In the genomic region with DNA sequence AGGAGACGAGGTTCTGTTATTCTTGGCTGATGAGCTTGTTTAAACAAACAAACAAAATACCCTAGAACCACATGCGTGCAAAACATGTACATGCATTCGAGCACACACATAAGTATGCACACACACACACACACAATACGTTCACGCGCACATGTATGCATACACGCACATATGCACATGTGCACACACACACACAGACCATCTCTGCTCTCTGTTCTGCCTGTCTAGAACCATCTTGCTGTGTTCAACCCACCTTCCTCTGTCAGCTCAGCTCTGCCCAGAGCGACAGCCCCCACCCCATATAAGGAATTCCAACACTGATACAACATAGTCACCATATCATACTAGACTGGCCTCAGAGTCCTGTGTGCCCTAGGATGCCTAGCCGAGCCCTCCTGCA, we compare ENCODE assay signal across 11 mouse cellular contexts. TPM values are rescaled to one million over a fixed set of nuclear protein-coding genes. Genes with fewer than 3 reads are reported as not detected.
DNase-seq lines count a peak whose midpoint lies in the region; ATAC-seq and TF ChIP-seq lines count a peak whose summit lies in the region.
"Had no signal": no experiment of that assay in that cellular context is flagged by ENCODE, and none has a peak within 500 bp of the region (broad histone marks: within the 10 kb centered on the region; RNA-seq: fewer than 3 reads in every experiment).

No protein-coding gene starts in this region.

- peaks cover 52% of the 10 kb centered on the region for H3K4me1 ChIP-seq in heart, embryonic 15.5 days (replicated peaks)
- H3K4me1 ChIP-seq in heart, embryonic 10.5 days: peaks cover 40% of the 10 kb centered on the region
- H3K4me1 ChIP-seq in lung, embryonic 14.5 days (ENCODE audit: insufficient read depth): peaks cover 7% of the 10 kb centered on the region; the same call in 1 of the 2 replicates
- peaks cover 16% of the 10 kb centered on the region; the same call in 1 of the 2 replicates for H3K4me1 ChIP-seq in hindbrain, embryonic 14.5 days (replicated peaks; ENCODE audit: control insufficient read depth, insufficient read depth, low read length)

- H3K4me3 ChIP-seq in heart, embryonic 15.5 days: no peak overlapping the region
- no peak overlapping the region for H3K4me3 ChIP-seq in heart, embryonic 10.5 days
- H3K4me3 ChIP-seq in lung, embryonic 14.5 days (ENCODE audit: low read depth, low read length): no peak overlapping the region
- no peak overlapping the region for H3K4me3 ChIP-seq in hindbrain, embryonic 14.5 days (replicated peaks; ENCODE audit: low read length)
- H3K4me3 ChIP-seq: midbrain, embryonic 10.5 days had no signal

- ATAC-seq in cerebellum, adult (ENCODE audit: insufficient number of reproducible peaks, low FRiP score, low TSS enrichment): peak; percentile 15; the same call in 1 of the 2 replicates
- no peak for ATAC-seq in heart, embryonic 15.5 days (replicated peaks; ENCODE audit: insufficient number of reproducible peaks, insufficient read depth, low FRiP score, low read depth)
- ATAC-seq in lung, embryonic 14.5 days (ENCODE audit: insufficient read depth): peak; percentile 55; the same call in 1 of the 2 replicates
- ATAC-seq in hindbrain, embryonic 14.5 days (ENCODE audit: low FRiP score): 0 out of 2 replicates have a peak, but pooled peaks have one; percentile 5

- no peaks in the 10 kb centered on the region for H3K9me3 ChIP-seq in heart, embryonic 15.5 days (replicated peaks)
- H3K9me3 ChIP-seq in heart, embryonic 10.5 days: no peaks in the 10 kb centered on the region
- H3K9me3 ChIP-seq in lung, embryonic 14.5 days (ENCODE audit: low read depth, low read length): no peaks in the 10 kb centered on the region
- H3K9me3 ChIP-seq in hindbrain, embryonic 14.5 days (ENCODE audit: control insufficient read depth, low read length): no peaks in the 10 kb centered on the region
- H3K9me3 ChIP-seq: midbrain, embryonic 10.5 days had no signal

- no peaks in the 10 kb centered on the region for H3K27me3 ChIP-seq in heart, embryonic 15.5 days
- no peaks in the 10 kb centered on the region for H3K27me3 ChIP-seq in heart, embryonic 10.5 days (ENCODE audit: insufficient read depth, poor library complexity, severe bottlenecking)
- H3K27me3 ChIP-seq in lung, embryonic 14.5 days (ENCODE audit: insufficient read depth, low read length): no peaks in the 10 kb centered on the region
- no peaks in the 10 kb centered on the region for H3K27me3 ChIP-seq in hindbrain, embryonic 14.5 days (ENCODE audit: control insufficient read depth, insufficient read depth, low read length)

- H3K4me2 ChIP-seq in heart, embryonic 15.5 days: no peak overlapping the region
- no peak overlapping the region for H3K4me2 ChIP-seq in lung, embryonic 14.5 days
- H3K4me2 ChIP-seq in hindbrain, embryonic 14.5 days (replicated peaks): no peak overlapping the region

- H3K36me3 ChIP-seq in heart, embryonic 15.5 days: peaks cover 8% of the 10 kb centered on the region; the same call in 1 of the 2 replicates
- H3K36me3 ChIP-seq in heart, embryonic 10.5 days: peaks cover 13% of the 10 kb centered on the region; the same call in 1 of the 2 replicates
- peaks cover 19% of the 10 kb centered on the region for H3K36me3 ChIP-seq in lung, embryonic 14.5 days (ENCODE audit: insufficient read depth)
- H3K36me3 ChIP-seq in hindbrain, embryonic 14.5 days (replicated peaks; ENCODE audit: control insufficient read depth, insufficient read depth): peaks cover 38% of the 10 kb centered on the region

- no peak for TF ChIP-seq CTCF in lung, embryonic 14.5 days (IDR thresholded peaks at IDR 0.05; ENCODE audit: low read depth)

- 77% methylated on average over 9 of the region's 9 CpGs for WGBS in heart, embryonic 15.5 days
- 84% methylated on average over 9 of the region's 9 CpGs for WGBS in heart, embryonic 10.5 days
- 71% methylated on average over 9 of the region's 9 CpGs for WGBS in lung, embryonic 14.5 days
- WGBS in hindbrain, embryonic 14.5 days: 85% methylated on average over 9 of the region's 9 CpGs

- H3K27ac ChIP-seq in heart, embryonic 15.5 days: peak overlapping the region; percentile 36
- H3K27ac ChIP-seq in heart, embryonic 10.5 days: no peak overlapping the region
- H3K27ac ChIP-seq in lung, embryonic 14.5 days (ENCODE audit: low read depth): 0 out of 2 replicates have a peak overlapping the region, but pooled peaks have one; percentile 16
- H3K27ac ChIP-seq in hindbrain, embryonic 14.5 days: peak overlapping the region; percentile 54; the same call in 1 of the 2 replicates
- H3K27ac ChIP-seq: midbrain, embryonic 10.5 days had no signal

- no peak overlapping the region for H3K9ac ChIP-seq in heart, embryonic 15.5 days
- H3K9ac ChIP-seq in lung, embryonic 14.5 days: no peak overlapping the region
- no peak overlapping the region for H3K9ac ChIP-seq in hindbrain, embryonic 14.5 days

- DNase-seq in cerebellum, postnatal 25 days: no peak
- DNase-seq in heart, embryonic 10.5 days (ENCODE audit: low spot score): no peak
- no peak for DNase-seq in lung, embryonic 14.5 days
- DNase-seq in lung, postnatal 36 days: no peak
- DNase-seq in hindbrain, embryonic 14.5 days (ENCODE audit: low spot score): no peak
- no peak for DNase-seq in frontal cortex, postnatal 25 days (ENCODE audit: low spot score in 2 of 2)
- DNase-seq: liver; lung, adult 2 months had no signal

RNA-seq across cellular contexts. Expression of a gene that starts 34.3 kb away (rescaled TPM):
- 36.5 and 61.1 TPM in 2 replicates for polyA plus RNA-seq in heart, embryonic 15.5 days (2015; fragmentation: Nextera tagmentation; extraction: Ambion mirVana)
- polyA plus RNA-seq in heart, embryonic 10.5 days (2016; fragmentation: Nextera tagmentation; extraction: Ambion mirVana): 38.2 and 40.3 TPM in 2 replicates
- 73.9 and 77.2 TPM in 2 replicates for polyA plus RNA-seq in lung, embryonic 14.5 days (2014; fragmentation: Nextera tagmentation; extraction: Ambion mirVana)
- polyA plus RNA-seq in hindbrain, embryonic 14.5 days (2014; fragmentation: Nextera tagmentation; extraction: Ambion mirVana): 37.3 and 40.3 TPM in 2 replicates
